Mouse (Mus musculus) duodenum, adult 2 months (tissue): ENCODE results near the gene Nudt22. TPM values are rescaled to one million over a fixed set of nuclear protein-coding genes. Genes with fewer than 3 reads are reported as not detected.

Experiments
- polyA plus RNA-seq: library from polyadenylated mRNA; depleted of rRNA; stranded (reverse); fragments of >200 nt; gene quantifications from 2 replicates; pipeline ENCODE4 v1.2.3, GENCODE M21; 2012; ENCODE audit warnings: low replicate concordance; rRNA removed

The Nudt22 gene
- 44.2 and 67.5 TPM in 2 replicates for polyA plus RNA-seq

GRCm38 (mm10) chr19:6996006-6996405 lies at the start of gene Nudt22, which contains the start of gene Trpt1:
Nudt22 (minus strand) TSS chr19:6996117.
Trpt1 (plus strand) TSS chr19:6996131.

DNA sequence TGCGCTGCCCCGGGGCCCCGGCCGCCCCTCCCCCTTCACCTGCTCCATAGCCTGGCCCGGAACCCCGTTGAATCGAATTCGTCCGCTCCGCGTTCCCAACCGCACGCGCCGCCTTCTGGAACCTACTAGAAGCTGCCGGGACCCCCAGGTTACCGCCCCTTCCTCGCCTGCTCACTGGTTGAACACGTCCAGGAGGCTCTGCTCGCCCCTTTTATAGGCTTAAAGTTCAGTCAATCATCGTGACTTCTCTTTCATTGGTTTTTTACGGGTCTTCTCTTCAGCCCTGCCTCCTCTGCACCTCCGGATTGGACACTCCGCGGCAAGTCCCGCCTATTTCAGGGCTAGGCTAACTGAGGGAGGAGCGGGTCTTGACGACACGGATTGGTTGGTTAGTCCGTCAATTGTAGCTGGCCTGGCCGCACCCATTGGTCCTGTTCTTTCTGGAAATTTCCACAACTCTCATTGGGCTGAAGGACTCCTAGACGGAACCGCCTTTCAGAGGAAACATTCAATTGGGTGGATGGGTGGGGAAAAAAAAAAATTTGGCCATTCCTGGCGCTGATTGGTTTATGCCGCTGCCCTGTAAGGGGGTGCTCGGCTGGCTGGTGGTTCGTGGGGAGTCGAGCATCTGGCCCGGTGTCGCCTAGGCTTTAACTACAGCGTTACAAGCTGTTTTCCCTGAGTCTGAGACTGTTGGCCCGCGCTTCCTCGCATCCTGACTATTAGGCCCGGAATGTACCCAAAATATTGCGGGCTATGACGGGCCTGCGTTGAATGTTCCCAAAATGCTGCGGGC lies 44.1 kb upstream of the Nudt22 start, which contains the start of gene Stip1:
Gene Stip1, minus strand, starts transcription at position 127 of the 796 bp plus-strand sequence.

DNA sequence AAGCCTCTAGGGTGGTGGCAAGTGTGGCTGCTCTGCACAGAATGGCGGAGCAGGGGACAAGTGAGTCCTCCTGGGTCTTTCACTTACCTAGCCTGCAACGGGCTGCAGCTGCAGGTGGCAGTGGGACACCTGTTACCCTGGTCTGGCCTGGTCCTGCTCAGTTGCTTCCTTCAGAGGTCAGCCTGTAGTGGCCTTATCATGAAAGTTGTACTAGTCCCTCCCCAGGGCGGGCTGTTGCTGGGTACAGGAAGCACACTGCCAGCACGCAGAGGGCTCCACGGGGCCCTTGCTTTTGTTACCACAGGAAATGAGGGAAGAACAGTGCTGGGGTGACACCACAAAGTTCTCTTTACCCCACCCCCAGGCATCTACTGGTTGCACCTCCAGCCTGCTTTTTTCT lies 23.3 kb upstream of the Nudt22 start, which contains the start of gene Fermt3:
Gene Fermt3, minus strand, starts transcription at position 279 of the 400 bp plus-strand sequence.

DNA sequence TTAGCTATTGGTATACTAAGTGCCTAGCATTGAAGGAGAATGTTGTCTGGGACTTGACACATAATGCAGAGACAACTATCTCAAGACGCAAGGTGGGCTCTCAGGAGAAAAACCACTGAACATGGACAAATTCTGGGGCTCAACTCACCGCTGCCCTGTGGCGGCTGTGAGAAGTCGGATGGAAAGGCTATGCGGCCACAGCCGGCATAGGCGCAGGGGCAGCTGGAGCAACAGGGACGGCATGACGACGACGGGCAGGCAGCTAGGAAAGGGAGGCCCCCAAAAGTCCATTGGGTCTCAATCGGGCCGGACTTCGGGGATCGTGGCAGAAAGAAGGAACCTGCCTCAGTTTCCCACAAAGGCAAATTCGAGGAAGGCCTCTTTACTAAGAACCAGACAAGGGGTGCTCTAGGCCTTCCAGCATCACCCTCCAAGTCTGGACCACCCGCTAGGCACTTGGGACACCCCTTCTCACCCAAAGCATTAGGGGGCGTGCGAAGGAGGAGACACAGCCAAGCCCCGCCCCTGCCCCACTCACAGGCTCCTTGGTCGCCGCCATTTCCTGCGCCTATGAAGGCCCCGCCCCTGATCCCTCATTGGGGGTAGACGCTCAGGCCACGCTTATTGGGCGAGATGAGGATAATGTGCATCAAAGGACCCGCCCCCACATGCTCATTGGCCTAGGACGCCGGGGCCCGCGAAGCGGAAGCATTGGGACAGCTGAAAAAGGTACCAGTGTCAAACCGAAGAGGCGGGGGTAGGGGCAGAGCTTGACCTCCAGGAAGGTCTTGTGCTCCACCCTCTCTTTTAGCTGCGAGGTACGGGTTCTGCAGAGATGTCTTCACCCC lies 3.7 kb downstream of the Nudt22 start, which contains the start of gene Dnajc4:
Gene Dnajc4, minus strand, starts transcription at position 562 of the 848 bp plus-strand sequence.

GRCm38 (mm10) chr19:6987061-6987903 lies 8.6 kb downstream of the Nudt22 start, which contains the start of gene Vegfb:
Vegfb (minus strand) TSS chr19:6987651.

DNA sequence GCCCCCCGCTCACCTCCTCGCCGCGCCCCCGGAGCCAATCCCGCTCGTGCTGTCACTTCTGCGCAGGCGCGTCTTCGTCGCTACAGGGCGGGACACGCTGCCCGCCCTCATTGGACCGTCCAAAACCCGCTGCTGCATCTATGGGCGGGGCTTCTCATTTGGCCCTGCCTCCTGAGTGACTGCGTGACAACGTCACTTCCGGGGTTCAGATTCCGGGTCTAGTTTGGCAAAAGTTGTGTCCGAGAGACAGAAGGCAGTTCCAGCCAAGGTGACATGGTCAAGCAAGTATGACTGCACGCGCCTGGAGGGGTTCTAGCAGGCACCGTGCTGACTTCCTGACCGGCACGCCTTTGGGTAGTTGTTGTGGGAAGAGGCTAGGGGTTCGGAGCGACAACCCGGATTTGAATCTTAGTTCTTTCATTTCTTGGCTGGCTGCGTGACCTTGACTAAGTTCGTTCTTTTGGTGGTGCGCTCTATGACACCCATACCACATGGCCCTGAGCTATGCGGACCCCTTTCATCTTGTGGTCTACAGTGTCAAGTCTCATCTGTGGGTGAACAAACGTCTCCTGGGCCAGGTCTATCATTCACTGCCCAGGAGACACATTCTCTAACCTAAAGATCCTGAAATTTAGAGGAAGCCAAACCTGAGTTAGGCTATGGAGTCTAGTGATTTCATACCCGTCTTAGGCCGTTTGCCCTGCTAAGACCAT lies 15.4 kb downstream of the Nudt22 start, which contains the start of gene Fkbp2:
Gene Fkbp2, minus strand, starts transcription at position 121 of the 713 bp plus-strand sequence.

GRCm38 (mm10) chr19:6975537-6976521 lies 20.1 kb downstream of the Nudt22 start, which contains the start of gene Plcb3:
Plcb3 (minus strand) TSS chr19:6976470.

DNA sequence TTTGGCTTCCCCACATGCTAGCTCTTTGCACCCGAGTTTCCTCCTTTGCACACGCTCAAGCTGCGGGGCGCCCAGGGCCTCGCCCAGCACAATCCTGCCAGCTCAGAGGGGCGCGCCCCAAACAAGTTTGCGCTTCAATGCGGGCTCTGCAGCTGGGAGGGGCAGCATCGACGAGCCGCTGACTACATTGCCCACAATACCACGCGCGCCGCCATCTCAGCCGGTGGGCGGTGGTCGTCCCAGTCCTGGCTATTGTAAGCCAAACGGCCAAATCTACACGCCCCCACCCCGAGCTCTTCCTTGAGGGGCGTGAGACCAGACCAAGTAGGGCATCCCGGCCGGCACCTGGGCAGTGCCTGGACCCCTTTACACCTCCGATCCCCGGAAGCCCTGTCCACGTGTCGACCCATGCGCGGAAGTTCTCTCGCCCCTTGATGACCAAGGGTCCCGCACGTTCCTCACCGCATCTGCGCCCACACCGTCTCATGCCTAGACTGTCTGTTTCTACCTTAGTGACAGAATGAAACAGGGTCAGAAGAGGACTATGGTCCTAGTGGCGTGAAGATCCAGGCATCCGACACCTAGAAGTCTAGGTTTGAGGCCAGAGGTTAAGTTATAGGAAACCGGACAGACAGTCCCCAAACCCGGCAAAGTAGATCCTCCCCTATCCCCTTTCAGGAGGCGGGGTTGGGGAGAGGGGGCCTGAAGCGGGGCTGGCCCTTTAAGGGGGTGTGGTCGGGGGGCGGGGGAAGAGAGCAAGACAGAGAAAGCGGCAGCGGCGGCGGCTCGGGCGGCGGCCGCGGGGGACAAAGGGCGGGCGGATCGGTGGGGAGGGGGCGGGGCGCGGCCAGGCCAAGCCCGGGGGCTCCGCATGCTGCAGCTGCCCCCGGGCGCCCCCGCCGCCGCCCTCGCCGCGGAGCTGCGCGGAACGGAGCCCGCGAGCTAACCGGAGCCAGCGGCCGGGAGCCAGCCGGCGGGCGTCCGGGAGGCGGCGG lies 21.4 kb downstream of the Nudt22 start, which contains the start of gene Ppp1r14b:
Gene Ppp1r14b, plus strand, starts transcription at position 758 of the 995 bp plus-strand sequence.

Other genes with a start within 250 kb of the Nudt22 start
- gene Rps6ka4, start 155.5 kb downstream of the Nudt22 start, polyA plus RNA-seq: 40.3 and 55.5 TPM in 2 replicates
- gene Ccdc88b, start 137.9 kb downstream of the Nudt22 start, polyA plus RNA-seq: 28.0 and 29.4 TPM in 2 replicates
- 47.0 and 71.7 TPM in 2 replicates for gene Trmt112, start 86.4 kb downstream of the Nudt22 start, polyA plus RNA-seq
- 173 and 198 TPM in 2 replicates for gene Prdx5, start 86.0 kb downstream of the Nudt22 start, polyA plus RNA-seq
- 295 and 547 TPM in 2 replicates for gene Esrra, start 74.3 kb downstream of the Nudt22 start, polyA plus RNA-seq
- gene Catsperz, start 70.7 kb downstream of the Nudt22 start, polyA plus RNA-seq: not detected in 2 replicates
- not detected in 2 replicates for gene Kcnk4, start 61.6 kb downstream of the Nudt22 start, polyA plus RNA-seq
- 87.2 and 152 TPM in 2 replicates for gene Bad, start 54.3 kb downstream of the Nudt22 start, polyA plus RNA-seq
- gene Gpr137, start 53.6 kb downstream of the Nudt22 start, polyA plus RNA-seq: 116 and 165 TPM in 2 replicates
- gene Ppp1r14b, start 21.1 kb downstream of the Nudt22 start, polyA plus RNA-seq: 114 and 131 TPM in 2 replicates
- gene Plcb3, start 19.6 kb downstream of the Nudt22 start, polyA plus RNA-seq: 470 and 523 TPM in 2 replicates
- 26.0 and 27.9 TPM in 2 replicates for gene Fkbp2, start 15.6 kb downstream of the Nudt22 start, polyA plus RNA-seq
- 28.2 and 41.3 TPM in 2 replicates for gene Vegfb, start 8.5 kb downstream of the Nudt22 start, polyA plus RNA-seq
- 35.7 and 47.7 TPM in 2 replicates for gene Dnajc4, start 3.5 kb downstream of the Nudt22 start, polyA plus RNA-seq
- gene Trpt1, start within 50 bp of the Nudt22 start, polyA plus RNA-seq: 8.4 and 10.9 TPM in 2 replicates
- gene Fermt3, start 23.4 kb upstream of the Nudt22 start, polyA plus RNA-seq: 8.8 and 17.2 TPM in 2 replicates
- 15.1 and 19.1 TPM in 2 replicates for gene Stip1, start 43.9 kb upstream of the Nudt22 start, polyA plus RNA-seq
- 39.6 and 55.8 TPM in 2 replicates for gene Macrod1, start 60.7 kb upstream of the Nudt22 start, polyA plus RNA-seq
- 0.05 and 0.15 TPM in 2 replicates for gene Flrt1, start 109.6 kb upstream of the Nudt22 start, polyA plus RNA-seq
- 83.6 and 128 TPM in 2 replicates for gene Otub1, start 210.2 kb upstream of the Nudt22 start, polyA plus RNA-seq
- gene Cox8a, start 221.5 kb upstream of the Nudt22 start, polyA plus RNA-seq: 3,491 and 5,701 TPM in 2 replicates
- gene Naa40, start 245.1 kb upstream of the Nudt22 start, polyA plus RNA-seq: 11.7 and 14.2 TPM in 2 replicates